Mouse (Mus musculus) myocyte (in vitro differentiated cells): ENCODE measurements around the gene Dvl3. TPM values are rescaled to one million over a fixed set of nuclear protein-coding genes. Genes with fewer than 3 reads are reported as not detected.

ENCODE experiments used
- H3K27me3 ChIP-seq: one replicate; pipeline ENCODE4 v1.6.1; 2011; ENCODE audit not compliant: control insufficient read depth, insufficient read depth, insufficient read length
- H3K36me3 ChIP-seq: one replicate; pipeline ENCODE4 v1.6.1; 2011; ENCODE audit not compliant: control insufficient read depth, insufficient read depth
- H3K4me2 ChIP-seq: one replicate; pipeline ENCODE4 v1.6.1; 2011; ENCODE audit warnings: low read depth, control low read depth
- H3K4me3 ChIP-seq: one replicate; pipeline ENCODE4 v1.5.1; 2011; ENCODE audit warnings: mild to moderate bottlenecking, control low read depth, moderate library complexity
- H3K79me2 ChIP-seq: one replicate; pipeline ENCODE4 v1.6.1; 2011; ENCODE audit not compliant: control insufficient read depth, insufficient read depth
- H3ac ChIP-seq: one replicate; pipeline ENCODE4 v1.6.1; 2011; ENCODE audit not compliant: control insufficient read depth, insufficient read length
- CEBPB ChIP-seq: IDR thresholded peaks from 2 replicates; pipeline ENCODE4 v1.6.1; 2011; ENCODE audit warnings: mild to moderate bottlenecking, moderate library complexity; ENCODE audit not compliant: poor library complexity, insufficient read depth, severe bottlenecking
- E2F4 ChIP-seq: IDR thresholded peaks from one replicate; pipeline ENCODE4 v1.6.1; 2011; ENCODE audit warnings: mild to moderate bottlenecking, control low read depth, moderate library complexity; ENCODE audit not compliant: insufficient read depth
- MAX ChIP-seq: IDR thresholded peaks from one replicate; pipeline ENCODE4 v1.6.1; 2011; ENCODE audit warnings: low read depth, mild to moderate bottlenecking, control low read depth
- MYOD1 ChIP-seq, 3 experiments: IDR thresholded peaks; one replicate each; pipeline ENCODE4 v1.6.1; 2011; ENCODE audit warnings: control low read depth in 2 of 3, low read depth in 2 of 3, mild to moderate bottlenecking in 2 of 3, moderate library complexity in 1 of 3; ENCODE audit not compliant: insufficient read length in 2 of 3, control insufficient read depth in 1 of 3
- MYOG ChIP-seq, 3 experiments: IDR thresholded peaks; one replicate each; pipeline ENCODE4 v1.6.1; 2011; ENCODE audit warnings: control low read depth in 2 of 3, low read depth in 2 of 3, mild to moderate bottlenecking in 2 of 3; ENCODE audit not compliant: insufficient read length in 2 of 3, control insufficient read depth in 1 of 3, insufficient read depth in 1 of 3
- POLR2A ChIP-seq: IDR thresholded peaks from one replicate; pipeline ENCODE4 v1.6.1; 2011; ENCODE audit warnings: low read depth, mild to moderate bottlenecking, control low read depth, moderate library complexity; ENCODE audit not compliant: insufficient read length
- POLR2AphosphoS2 ChIP-seq: IDR thresholded peaks from one replicate; pipeline ENCODE4 v1.6.1; 2011; ENCODE audit warnings: low read depth, control low read depth; ENCODE audit not compliant: insufficient read length
- REST ChIP-seq: IDR thresholded peaks from one replicate; pipeline ENCODE4 v1.6.1; 2011; ENCODE audit warnings: mild to moderate bottlenecking, control low read depth, moderate library complexity; ENCODE audit not compliant: insufficient read depth, insufficient read length
- SRF ChIP-seq: IDR thresholded peaks from one replicate; pipeline ENCODE4 v1.6.1; 2011; ENCODE audit warnings: low read depth; ENCODE audit not compliant: control insufficient read depth, insufficient read length
- TCF12 ChIP-seq: IDR thresholded peaks from one replicate; pipeline ENCODE4 v1.6.1; 2011; ENCODE audit warnings: mild to moderate bottlenecking, control low read depth; ENCODE audit not compliant: poor library complexity, insufficient read depth, severe bottlenecking
- TCF3 ChIP-seq: IDR thresholded peaks from one replicate; pipeline ENCODE4 v1.6.1; 2011; ENCODE audit warnings: low read depth, control low read depth; ENCODE audit not compliant: insufficient read length
- USF1 ChIP-seq: IDR thresholded peaks from one replicate; pipeline ENCODE4 v1.6.1; 2011; ENCODE audit warnings: low read depth, mild to moderate bottlenecking, control low read depth, moderate library complexity
- polyA plus RNA-seq: library from polyadenylated mRNA; unstranded; fragments of >200 nt; fragmentation: generic; extraction: Trizol; gene quantifications from one replicate; pipeline ENCODE4 v1.2.1, GENCODE M21; 2012; ENCODE audit warnings: missing spikeins

Gene Dvl3
- polyA plus RNA-seq, 1 experiment = 32.9 TPM

DNA sequence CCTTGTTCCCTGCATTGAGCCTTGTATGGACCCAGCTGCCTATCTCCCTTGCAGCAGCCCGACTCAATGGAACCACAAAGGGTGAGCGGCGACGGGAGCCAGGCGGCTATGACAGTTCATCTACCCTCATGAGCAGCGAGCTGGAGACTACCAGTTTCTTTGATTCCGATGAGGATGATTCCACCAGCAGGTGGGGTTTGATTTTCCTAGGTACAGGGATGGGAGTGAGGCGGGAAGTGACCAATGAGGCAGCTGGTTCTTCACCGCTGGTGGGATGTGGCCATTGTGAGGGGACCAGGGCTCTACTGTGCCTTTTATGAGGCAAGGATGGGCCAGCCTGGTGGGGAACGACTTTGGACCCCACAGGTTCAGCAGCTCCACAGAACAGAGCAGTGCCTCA lies 7.1 kb downstream of the Dvl3 start:
- Histone ChIP-seq H3K36me3 (peaks cover 36% of the 10 kb centered on the region), H3K79me2 (peaks cover 23% of the 10 kb centered on the region), H3ac (no peak overlapping the region), H3K4me3 (no peak overlapping the region), H3K4me2 (no peak overlapping the region), H3K27me3 (no peaks in the 10 kb centered on the region)
- TF ChIP-seq REST = no peak
- TF ChIP-seq E2F4 = no peak
- no peak for TF ChIP-seq TCF3
- TF ChIP-seq MYOD1 (IDR thresholded peaks at IDR 0.05; ENCODE audit: control insufficient read depth in 1 of 3, insufficient read length in 2 of 3, low read depth in 2 of 3) = no peak
- no peak for TF ChIP-seq USF1
- TF ChIP-seq POLR2AphosphoS2 = no peak
- no peak for TF ChIP-seq MYOG (IDR thresholded peaks at IDR 0.05; ENCODE audit: control insufficient read depth in 1 of 3, insufficient read depth in 1 of 3, insufficient read length in 2 of 3, low read depth in 2 of 3)
- TF ChIP-seq MAX = no peak

DNA sequence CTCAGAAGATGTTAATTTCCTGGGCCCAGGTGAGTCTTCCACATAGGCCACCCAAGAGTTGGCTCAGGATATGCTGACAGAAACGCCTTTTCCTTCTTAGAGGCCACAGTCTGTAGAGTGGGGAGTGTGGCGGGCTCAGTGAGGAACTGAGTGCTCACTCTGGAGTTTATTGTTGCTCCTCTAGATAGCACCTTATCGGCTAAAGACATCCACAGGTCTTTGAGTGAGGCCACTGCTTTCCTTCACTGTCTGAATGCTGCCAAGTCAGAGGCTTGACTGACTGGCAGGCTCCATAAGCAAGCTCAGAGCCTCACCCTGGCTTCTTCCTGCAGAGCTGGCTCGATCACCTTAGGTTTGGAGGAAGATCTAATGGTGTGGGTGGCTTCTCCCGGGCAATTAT lies 12.0 kb downstream of the Dvl3 start:
- no peaks in the 10 kb centered on the region for H3K27me3 ChIP-seq
- H3K79me2 ChIP-seq = no peaks in the 10 kb centered on the region
- H3K4me2 ChIP-seq = no peak overlapping the region
- no peak overlapping the region for H3ac ChIP-seq
- H3K36me3 ChIP-seq = peaks cover 39% of the 10 kb centered on the region
- no peak overlapping the region for H3K4me3 ChIP-seq
- no peak for TF ChIP-seq MYOG (IDR thresholded peaks at IDR 0.05; ENCODE audit: control insufficient read depth in 1 of 3, insufficient read depth in 1 of 3, insufficient read length in 2 of 3, low read depth in 2 of 3)
- TF ChIP-seq E2F4 = no peak
- no peak for TF ChIP-seq CEBPB

DNA sequence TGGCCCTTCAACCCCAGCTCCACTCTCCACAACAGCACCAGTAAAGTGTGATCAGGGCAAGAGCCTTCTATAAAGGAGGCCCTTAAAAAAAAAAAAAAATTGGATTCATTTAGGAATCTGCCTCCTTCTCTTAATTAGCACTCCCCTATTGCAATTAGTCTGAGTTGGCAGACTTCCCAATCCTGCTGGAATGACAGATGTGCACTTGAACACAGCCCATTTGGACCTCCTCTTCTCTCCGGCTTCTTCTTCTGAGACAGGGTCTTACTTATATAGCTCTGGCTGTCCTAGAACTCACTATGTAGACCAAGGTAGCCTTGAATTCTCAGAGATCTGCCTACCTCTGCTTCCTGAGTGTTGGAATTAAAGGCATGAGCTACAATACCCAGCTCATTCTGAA lies 12.6 kb downstream of the Dvl3 start:
- Histone ChIP-seq H3ac (no peak overlapping the region), H3K4me3 (no peak overlapping the region), H3K36me3 (peaks cover 39% of the 10 kb centered on the region), H3K27me3 (no peaks in the 10 kb centered on the region), H3K4me2 (no peak overlapping the region), H3K79me2 (no peaks in the 10 kb centered on the region)
- TF ChIP-seq TCF12 (no peak), POLR2A (no peak), SRF (no peak), REST (no peak), TCF3 (no peak), MYOD1 (IDR thresholded peaks at IDR 0.05; ENCODE audit: control insufficient read depth in 1 of 3, insufficient read length in 2 of 3, low read depth in 2 of 3) (no peak), POLR2AphosphoS2 (no peak), MAX (no peak), MYOG (IDR thresholded peaks at IDR 0.05; ENCODE audit: control insufficient read depth in 1 of 3, insufficient read depth in 1 of 3, insufficient read length in 2 of 3, low read depth in 2 of 3) (no peak), CEBPB (no peak), USF1 (no peak), E2F4 (no peak)

DNA sequence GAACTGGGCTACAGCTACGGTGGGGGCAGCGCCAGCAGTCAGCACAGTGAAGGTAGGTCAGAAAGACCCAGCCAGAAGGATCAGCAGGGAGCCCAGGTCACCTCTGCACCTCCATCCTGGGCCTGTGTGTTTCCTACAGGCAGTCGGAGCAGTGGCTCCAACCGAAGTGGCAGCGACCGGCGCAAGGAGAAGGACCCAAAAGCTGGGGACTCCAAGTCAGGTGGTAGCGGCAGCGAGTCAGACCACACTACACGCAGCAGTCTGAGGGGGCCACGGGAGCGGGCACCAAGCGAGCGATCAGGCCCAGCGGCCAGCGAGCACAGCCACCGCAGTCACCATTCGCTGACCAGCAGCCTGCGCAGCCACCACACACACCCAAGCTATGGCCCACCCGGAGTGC lies 14.2 kb downstream of the Dvl3 start:
- no peaks in the 10 kb centered on the region for H3K27me3 ChIP-seq
- no peak for TF ChIP-seq TCF3
- no peak for TF ChIP-seq POLR2AphosphoS2
- TF ChIP-seq E2F4 = no peak
- TF ChIP-seq SRF = no peak
- TF ChIP-seq MYOD1 (IDR thresholded peaks at IDR 0.05; ENCODE audit: control insufficient read depth in 1 of 3, insufficient read length in 2 of 3, low read depth in 2 of 3) = no peak
- TF ChIP-seq TCF12 = no peak
- no peak for TF ChIP-seq MAX
- no peak for TF ChIP-seq USF1
- no peak for TF ChIP-seq POLR2A
- no peak for TF ChIP-seq REST
- TF ChIP-seq MYOG (IDR thresholded peaks at IDR 0.05; ENCODE audit: control insufficient read depth in 1 of 3, insufficient read depth in 1 of 3, insufficient read length in 2 of 3, low read depth in 2 of 3) = no peak
- no peak for TF ChIP-seq CEBPB

DNA sequence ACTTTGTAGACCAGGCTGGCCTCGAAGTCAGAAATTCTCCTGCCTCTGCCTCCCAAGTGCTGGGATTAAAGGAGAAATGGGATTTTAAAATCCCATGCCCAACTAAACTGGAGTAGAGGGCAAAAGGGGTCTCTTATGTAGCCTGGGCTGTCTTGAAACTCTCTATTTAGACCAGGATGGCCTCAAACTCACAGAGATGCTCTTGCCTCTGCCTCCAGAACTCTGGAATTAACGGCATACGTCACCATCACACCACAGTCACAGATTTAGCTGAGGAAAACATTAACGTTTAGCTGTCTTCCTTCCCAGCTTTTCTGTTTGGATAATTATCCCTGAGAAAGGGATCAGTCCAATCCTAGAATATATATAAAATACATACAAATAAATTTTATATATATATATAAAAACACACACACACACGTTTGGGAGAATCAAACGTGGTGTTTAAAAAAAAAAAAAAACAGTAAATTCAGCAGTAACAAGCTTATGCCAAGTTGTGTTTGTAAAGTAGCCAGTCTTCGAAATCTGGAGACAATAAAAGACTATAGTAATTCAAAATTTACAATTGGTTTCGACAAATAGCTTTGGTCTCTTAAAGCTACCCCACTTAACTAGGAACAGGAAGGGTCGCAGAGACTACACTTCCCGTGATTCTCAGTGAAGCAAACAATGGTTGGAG lies 18.0 kb downstream of the Dvl3 start:
- peaks cover 35% of the 10 kb centered on the region for H3K79me2 ChIP-seq
- peak overlapping the region; percentile 89 for H3K4me3 ChIP-seq
- peaks cover 16% of the 10 kb centered on the region for H3K36me3 ChIP-seq
- H3ac ChIP-seq = peak overlapping the region; percentile 36
- no peak for TF ChIP-seq POLR2AphosphoS2
- TF ChIP-seq MYOD1 (IDR thresholded peaks at IDR 0.05; ENCODE audit: control insufficient read depth in 1 of 3, insufficient read length in 2 of 3, low read depth in 2 of 3) = no peak
- H3K27me3 ChIP-seq = no peaks in the 10 kb centered on the region
- H3K4me2 ChIP-seq = no peak overlapping the region

More for the DNA sequence above, 14.2 kb downstream of the Dvl3 start:
- H3K4me2 ChIP-seq = no peak overlapping the region
- no peak overlapping the region for H3K4me3 ChIP-seq
- no peak overlapping the region for H3ac ChIP-seq
- peaks cover 3% of the 10 kb centered on the region for H3K79me2 ChIP-seq
- peaks cover 24% of the 10 kb centered on the region for H3K36me3 ChIP-seq
